In the genomic region with DNA sequence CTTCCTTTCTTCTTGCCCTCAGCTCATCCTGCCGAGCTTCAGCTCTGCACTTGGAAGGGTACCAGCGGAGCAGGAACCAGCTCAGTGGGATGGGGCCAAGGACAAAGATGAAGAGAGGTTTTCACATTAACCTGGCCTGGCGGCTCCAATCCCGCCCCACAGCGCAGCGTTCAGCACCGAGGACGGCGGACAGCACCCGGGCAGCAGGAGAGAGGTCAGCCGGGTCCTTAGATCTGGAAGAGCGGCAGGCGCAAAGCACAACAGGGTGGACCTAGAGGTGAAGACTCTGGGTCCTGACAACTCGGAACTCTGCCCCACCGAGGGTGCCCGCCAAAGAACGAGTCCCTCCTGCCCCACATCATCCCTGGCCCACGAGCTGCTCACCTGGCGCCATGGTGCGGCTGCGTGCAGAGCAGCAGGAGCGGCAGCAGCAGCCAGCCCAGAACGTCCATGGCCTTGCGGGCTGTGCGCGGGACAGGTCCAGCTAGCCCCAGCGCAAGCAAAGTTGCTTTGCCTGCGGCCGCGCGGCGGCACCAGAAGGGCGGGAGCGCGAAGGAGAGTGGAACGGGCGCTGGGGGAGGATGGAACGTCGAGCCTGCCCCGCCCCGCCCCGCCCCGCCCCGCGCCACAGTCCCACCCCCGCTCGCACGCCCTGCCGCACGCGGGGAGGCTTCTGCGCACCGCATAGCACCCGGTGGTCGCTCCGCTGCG, we compare ENCODE assay signal across 8 mouse cellular contexts. TPM values are rescaled to one million over a fixed set of nuclear protein-coding genes. Genes with fewer than 3 reads are reported as not detected.
DNase-seq lines count a peak whose midpoint lies in the region; ATAC-seq and TF ChIP-seq lines count a peak whose summit lies in the region.

Gene Gabrd, minus strand, starts transcription at position 602 of the 711 bp plus-strand sequence.

- no peak within 1 kb of the TSS for H3K27ac ChIP-seq in heart, embryonic 12.5 days (ENCODE audit: poor library complexity, severe bottlenecking)
- H3K27ac ChIP-seq in kidney, embryonic 16.5 days (ENCODE audit: low read length): no peak within 1 kb of the TSS
- H3K27ac ChIP-seq in liver, embryonic 16.5 days (ENCODE audit: low read length): no peak within 1 kb of the TSS
- peak within 1 kb of the TSS; percentile 26; the same call in 1 of the 2 replicates for H3K27ac ChIP-seq in olfactory bulb, adult 2 months (ENCODE audit: insufficient read depth, low read depth, low read length)

- no peak for ATAC-seq in megakaryocyte, adult 5-6 weeks (ENCODE audit: poor library complexity, severe bottlenecking)
- no peak for ATAC-seq in heart, embryonic 12.5 days (ENCODE audit: insufficient number of reproducible peaks, low FRiP score)
- peak; percentile 71 for ATAC-seq in kidney, embryonic 16.5 days (ENCODE audit: low FRiP score, low TSS enrichment)
- ATAC-seq in liver, embryonic 16.5 days (ENCODE audit: low read depth): peak; percentile 30; the same call in 1 of the 2 replicates

- no peak within 1 kb of the TSS for H3K9ac ChIP-seq in heart, embryonic 12.5 days
- no peak within 1 kb of the TSS for H3K9ac ChIP-seq in kidney, embryonic 16.5 days (replicated peaks; ENCODE audit: low read length)
- H3K9ac ChIP-seq in liver, embryonic 16.5 days (ENCODE audit: low read depth, low read length): no peak within 1 kb of the TSS

- H3K9me3 ChIP-seq in megakaryocyte, embryonic 14.5 days: 0 out of 2 replicates have a peak, but pooled peaks cover 9% of the 10 kb centered on the region
- H3K9me3 ChIP-seq in heart, embryonic 12.5 days (replicated peaks): no peaks in the 10 kb centered on the region
- H3K9me3 ChIP-seq in kidney, embryonic 16.5 days (ENCODE audit: low read length): no peaks in the 10 kb centered on the region
- H3K9me3 ChIP-seq in liver, embryonic 16.5 days (replicated peaks; ENCODE audit: control insufficient read depth, low read length): no peaks in the 10 kb centered on the region

- no peak for TF ChIP-seq CTCF in olfactory bulb, adult 2 months (IDR thresholded peaks at IDR 0.05; ENCODE audit: insufficient read depth, low read depth, low read length)

- H3K36me3 ChIP-seq in megakaryocyte, embryonic 14.5 days (replicated peaks; ENCODE audit: low read length): no peaks in the 10 kb centered on the region
- no peaks in the 10 kb centered on the region for H3K36me3 ChIP-seq in heart, embryonic 12.5 days
- no peaks in the 10 kb centered on the region for H3K36me3 ChIP-seq in kidney, embryonic 16.5 days (ENCODE audit: insufficient read depth, low read length)
- no peaks in the 10 kb centered on the region for H3K36me3 ChIP-seq in liver, embryonic 16.5 days (ENCODE audit: control insufficient read depth, insufficient read depth)

- WGBS in heart, embryonic 12.5 days: under 1% methylated on average over 57 of the region's 57 CpGs
- WGBS in kidney, embryonic 16.5 days: under 1% methylated on average over 57 of the region's 57 CpGs
- WGBS in liver, embryonic 16.5 days (ENCODE audit: insufficient replicate concordance): 1% methylated on average over 57 of the region's 57 CpGs
- WGBS in olfactory bulb, adult 2 months: 2% methylated on average over 57 of the region's 57 CpGs

- peaks cover 7% of the 10 kb centered on the region for H3K4me1 ChIP-seq in megakaryocyte, embryonic 14.5 days
- peaks cover 8% of the 10 kb centered on the region for H3K4me1 ChIP-seq in heart, embryonic 12.5 days (replicated peaks)
- H3K4me1 ChIP-seq in kidney, embryonic 16.5 days (ENCODE audit: insufficient read depth, low read length): peaks cover 6% of the 10 kb centered on the region; the same call in 1 of the 2 replicates
- H3K4me1 ChIP-seq in liver, embryonic 16.5 days (ENCODE audit: control insufficient read depth, low read depth, low read length): no peaks in the 10 kb centered on the region
- peaks cover 15% of the 10 kb centered on the region for H3K4me1 ChIP-seq in olfactory bulb, adult 2 months (ENCODE audit: control insufficient read depth, insufficient read depth, low read length)

- peak within 1 kb of the TSS; percentile 75 for H3K4me2 ChIP-seq in heart, embryonic 12.5 days
- peak within 1 kb of the TSS; percentile 74 for H3K4me2 ChIP-seq in kidney, embryonic 16.5 days (replicated peaks; ENCODE audit: low read depth, low read length)
- peak within 1 kb of the TSS; percentile 63 for H3K4me2 ChIP-seq in liver, embryonic 16.5 days (ENCODE audit: low read depth, low read length)

- H3K4me3 ChIP-seq in megakaryocyte, embryonic 14.5 days (replicated peaks): peak within 1 kb of the TSS; percentile 65
- peak within 1 kb of the TSS; percentile 37 for H3K4me3 ChIP-seq in heart, embryonic 12.5 days
- peak within 1 kb of the TSS; percentile 43 for H3K4me3 ChIP-seq in kidney, embryonic 16.5 days (ENCODE audit: low read length)
- peak within 1 kb of the TSS; percentile 34 for H3K4me3 ChIP-seq in liver, embryonic 16.5 days (ENCODE audit: low read depth, low read length)
- H3K4me3 ChIP-seq in olfactory bulb, adult 2 months (ENCODE audit: insufficient read depth, low read depth, low read length): peak within 1 kb of the TSS; percentile 68

- DNase-seq in embryo, embryonic 11 days: peak; percentile 77
- peak; percentile 62 for DNase-seq in urinary bladder, postnatal 25 days (ENCODE audit: low spot score)

- peak; percentile 41; the same call in 1 of the 2 replicates for TF ChIP-seq POLR2A in olfactory bulb, adult 2 months (IDR thresholded peaks at IDR 0.05; ENCODE audit: insufficient read depth, low read depth, low read length)

- peaks cover 79% of the 10 kb centered on the region for H3K27me3 ChIP-seq in megakaryocyte, embryonic 14.5 days (replicated peaks)
- H3K27me3 ChIP-seq in heart, embryonic 12.5 days (replicated peaks): peaks cover 66% of the 10 kb centered on the region
- peaks cover 32% of the 10 kb centered on the region for H3K27me3 ChIP-seq in kidney, embryonic 16.5 days (ENCODE audit: insufficient read depth, low read length)
- H3K27me3 ChIP-seq in liver, embryonic 16.5 days (ENCODE audit: control insufficient read depth, insufficient read depth, low read depth, low read length): peaks cover 22% of the 10 kb centered on the region

RNA-seq across cellular contexts. Expression of gene Gabrd, which starts in this region (rescaled TPM):
- polyA plus RNA-seq in megakaryocyte, embryonic 14.5 days (2012; ENCODE audit: insufficient read depth, low replicate concordance): not detected in 2 replicates
- total RNA-seq in megakaryocyte, adult 5-6 weeks (2015): 0.25 TPM in 1 of 2 replicates, not detected in the other
- 0.11 TPM in 1 of 2 replicates, not detected in the other for total RNA-seq in megakaryocyte, adult 5-6 weeks (2017)
- not detected in 2 replicates for polyA plus RNA-seq in heart, embryonic 12.5 days (2016; fragmentation: Nextera tagmentation; extraction: Ambion mirVana)
- polyA plus RNA-seq in kidney, embryonic 16.5 days (2015; fragmentation: Nextera tagmentation; extraction: Ambion mirVana): 0.07 TPM in 1 of 2 replicates, not detected in the other
- 0.09 TPM in 1 of 2 replicates, not detected in the other for polyA plus RNA-seq in liver, embryonic 16.5 days (2015; fragmentation: Nextera tagmentation; extraction: Ambion mirVana)
- not detected in 2 replicates for polyA plus RNA-seq in olfactory bulb, adult 2 months (2012; ENCODE audit: insufficient read depth, insufficient read length, low replicate concordance, missing spikeins)

Comparison
In these comparisons a context has a peak if more than half of its experiments do, and no peak if none do; other contexts are left out.
1. Peak in ATAC-seq, H3K4me3 ChIP-seq and H3K4me2 ChIP-seq in kidney, embryonic 16.5 days; RNA of the gene not detected or under 1 TPM.
2. Peak in ATAC-seq, H3K4me3 ChIP-seq and H3K4me2 ChIP-seq in liver, embryonic 16.5 days; RNA of the gene not detected or under 1 TPM.